Mouse (Mus musculus): Measurements from ENCODE around the gene Gm17657.

DNA sequence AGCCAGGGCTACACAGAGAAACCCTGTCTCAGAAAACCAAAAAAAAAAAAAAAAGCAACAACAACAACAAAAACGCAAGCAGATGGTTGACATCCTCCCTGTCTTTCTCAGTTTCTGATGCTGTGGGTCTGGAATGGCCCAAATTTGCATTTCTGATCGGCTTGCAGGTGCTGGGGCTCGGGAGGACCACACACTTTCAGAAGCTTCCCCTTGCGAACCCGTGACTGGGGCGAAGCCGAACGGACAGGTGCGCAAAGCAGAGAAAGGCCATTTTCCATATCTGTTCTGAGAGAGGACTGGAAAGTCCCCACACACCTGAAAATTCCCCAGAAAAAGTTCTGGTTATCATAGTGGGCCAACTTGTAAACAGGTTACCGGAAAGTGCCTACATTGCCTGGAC lies 72.1 kb downstream of the Gm17657 start:
- TF ChIP-seq POLR2A (IDR thresholded peaks at IDR 0.05; ENCODE audit: extremely low read depth, insufficient read depth, low read length), result no peak
- TF ChIP-seq CTCF (IDR thresholded peaks at IDR 0.05; ENCODE audit: low read depth, low read length), result no peak
